Mouse (Mus musculus) midbrain, embryonic 10.5 days (tissue): ENCODE results near the gene Rcan2. TPM values are rescaled to one million over a fixed set of nuclear protein-coding genes. Genes with fewer than 3 reads are reported as not detected.

ENCODE experiments used
- DNase-seq: peaks from one replicate; pipeline ENCODE4 v3.0.0-alpha.2; 2017; ENCODE audit warnings: low spot score
- H3K27ac ChIP-seq: fragments of 300-500 bp; sonication (generic); replicated peaks from 2 replicates; pipeline ENCODE4 v1.5.1; 2016; ENCODE audit warnings: mild to moderate bottlenecking
- H3K27me3 ChIP-seq: fragments of 300-500 bp; sonication (generic); 2 replicates; pipeline ENCODE4 v1.6.1; 2016; ENCODE audit warnings: low read depth, mild to moderate bottlenecking; ENCODE audit not compliant: poor library complexity, severe bottlenecking
- H3K36me3 ChIP-seq: fragments of 300-500 bp; sonication (generic); 2 replicates; pipeline ENCODE4 v1.6.1; 2016; ENCODE audit warnings: mild to moderate bottlenecking, moderate library complexity
- H3K4me1 ChIP-seq: fragments of 300-500 bp; sonication (generic); 2 replicates; pipeline ENCODE4 v1.6.1; 2016
- H3K4me3 ChIP-seq: fragments of 300-500 bp; sonication (generic); 2 replicates; pipeline ENCODE4 v1.5.1; 2016; ENCODE audit warnings: mild to moderate bottlenecking, moderate library complexity
- H3K9me3 ChIP-seq: fragments of 300-500 bp; sonication (generic); replicated peaks from 2 replicates; pipeline ENCODE4 v1.6.1; 2016; ENCODE audit warnings: mild to moderate bottlenecking
- WGBS: fragments of 180-500 bp; shearing (Covaris S2); methylation state at CpG from one replicate; pipeline ENCODE4 v1.1.7; 2016; 5-methylcytosine and 5-hydroxymethylcytosine counted together
- polyA plus RNA-seq: library from polyadenylated mRNA; unstranded; fragments of >200 nt; fragmentation: Nextera tagmentation; extraction: Ambion mirVana; gene quantifications from 2 replicates; pipeline ENCODE4 v1.2.1, GENCODE M21; 2016

Rcan2 gene
- polyA plus RNA-seq, 1 experiment from 2014 or later, result 5.6 TPM

- no peak for DNase-seq
- no peak overlapping the region for H3K4me3 ChIP-seq
- H3K27ac ChIP-seq, result no peak overlapping the region
- H3K27me3 ChIP-seq, result no peaks in the 10 kb centered on the region
- H3K4me1 ChIP-seq, result no peaks in the 10 kb centered on the region
- H3K9me3 ChIP-seq, result no peaks in the 10 kb centered on the region
- 93% methylated on average over 2 of the region's 2 CpGs for WGBS
- no peaks in the 10 kb centered on the region for H3K36me3 ChIP-seq
These were observed 206.3 kb downstream of the Rcan2 start for GRCm38 (mm10) chr17:44007411-44007810.

- 77% methylated on average over 4 of the region's 4 CpGs for WGBS
- H3K4me1 ChIP-seq, result no peaks in the 10 kb centered on the region
These were observed 210.8 kb downstream of the Rcan2 start for GRCm38 (mm10) chr17:44011917-44012316.

GRCm38 (mm10) chr17:44013756-44014510 lies 212.8 kb downstream of the Rcan2 start:
- Histone ChIP-seq H3K4me1 (no peaks in the 10 kb centered on the region), H3K27me3 (no peaks in the 10 kb centered on the region), H3K4me3 (no peak overlapping the region), H3K36me3 (no peaks in the 10 kb centered on the region), H3K27ac (no peak overlapping the region), H3K9me3 (no peaks in the 10 kb centered on the region)
- 79% methylated on average over 4 of the region's 4 CpGs for WGBS
- no peak for DNase-seq

More at GRCm38 (mm10) chr17:44011917-44012316, 210.8 kb downstream of the Rcan2 start:
- Histone ChIP-seq H3K36me3 (no peaks in the 10 kb centered on the region), H3K27ac (no peak overlapping the region), H3K27me3 (no peaks in the 10 kb centered on the region), H3K4me3 (no peak overlapping the region), H3K9me3 (no peaks in the 10 kb centered on the region)
- DNase-seq, result no peak

GRCm38 (mm10) chr17:44016314-44016713 lies 215.2 kb downstream of the Rcan2 start:
- Histone ChIP-seq H3K4me3 (no peak overlapping the region), H3K4me1 (no peaks in the 10 kb centered on the region), H3K9me3 (no peaks in the 10 kb centered on the region), H3K27ac (no peak overlapping the region), H3K36me3 (no peaks in the 10 kb centered on the region), H3K27me3 (no peaks in the 10 kb centered on the region)
- no peak for DNase-seq
- WGBS, result 86% methylated on average over 5 of the region's 5 CpGs

- Histone ChIP-seq H3K4me1 (peaks cover 2% of the 10 kb centered on the region), H3K9me3 (no peaks in the 10 kb centered on the region), H3K27ac (no peak overlapping the region), H3K4me3 (no peak overlapping the region), H3K27me3 (no peaks in the 10 kb centered on the region), H3K36me3 (no peaks in the 10 kb centered on the region)
- 87% methylated on average over 6 of the region's 6 CpGs for WGBS
- no peak for DNase-seq
These were observed 219.6 kb downstream of the Rcan2 start for GRCm38 (mm10) chr17:44020707-44021220.

- Histone ChIP-seq H3K9me3 (no peaks in the 10 kb centered on the region), H3K4me3 (no peak overlapping the region), H3K4me1 (peaks cover 7% of the 10 kb centered on the region), H3K36me3 (no peaks in the 10 kb centered on the region), H3K27me3 (no peaks in the 10 kb centered on the region), H3K27ac (no peak overlapping the region)
- no peak for DNase-seq
- 75% methylated on average over 2 of the region's 2 CpGs for WGBS
These were observed 222.7 kb downstream of the Rcan2 start for GRCm38 (mm10) chr17:44023842-44024241.

GRCm38 (mm10) chr17:44025011-44025410 lies 223.9 kb downstream of the Rcan2 start:
- Histone ChIP-seq H3K27ac (no peak overlapping the region), H3K9me3 (no peaks in the 10 kb centered on the region), H3K4me3 (no peak overlapping the region), H3K4me1 (peaks cover 7% of the 10 kb centered on the region), H3K27me3 (no peaks in the 10 kb centered on the region), H3K36me3 (no peaks in the 10 kb centered on the region)
- 95% methylated on average over 2 of the region's 2 CpGs for WGBS
- no peak for DNase-seq

GRCm38 (mm10) chr17:44025935-44026334 lies 224.8 kb downstream of the Rcan2 start:
- Histone ChIP-seq H3K27ac (no peak overlapping the region), H3K4me1 (peaks cover 13% of the 10 kb centered on the region), H3K27me3 (no peaks in the 10 kb centered on the region), H3K4me3 (no peak overlapping the region), H3K36me3 (no peaks in the 10 kb centered on the region), H3K9me3 (no peaks in the 10 kb centered on the region)
- no peak for DNase-seq
- 64% methylated on average over 6 of the region's 6 CpGs for WGBS

GRCm38 (mm10) chr17:44026378-44026777 lies 225.2 kb downstream of the Rcan2 start:
- WGBS, result 69% methylated on average over 5 of the region's 5 CpGs
- Histone ChIP-seq H3K27me3 (no peaks in the 10 kb centered on the region), H3K4me3 (no peak overlapping the region), H3K27ac (no peak overlapping the region), H3K4me1 (peaks cover 13% of the 10 kb centered on the region), H3K9me3 (no peaks in the 10 kb centered on the region), H3K36me3 (no peaks in the 10 kb centered on the region)
- DNase-seq, result no peak

- H3K9me3 ChIP-seq, result no peaks in the 10 kb centered on the region
- no peak for DNase-seq
- no peaks in the 10 kb centered on the region for H3K36me3 ChIP-seq
- no peaks in the 10 kb centered on the region for H3K27me3 ChIP-seq
- no peak overlapping the region for H3K27ac ChIP-seq
- peaks cover 13% of the 10 kb centered on the region for H3K4me1 ChIP-seq
- H3K4me3 ChIP-seq, result no peak overlapping the region
These were observed 225.6 kb downstream of the Rcan2 start for GRCm38 (mm10) chr17:44026786-44027185.

- WGBS, result 90% methylated on average over 9 of the region's 9 CpGs
- Histone ChIP-seq H3K4me3 (no peak overlapping the region), H3K36me3 (no peaks in the 10 kb centered on the region)
These were observed 226.2 kb downstream of the Rcan2 start for GRCm38 (mm10) chr17:44027311-44027710.

GRCm38 (mm10) chr17:44029616-44030015 lies 228.5 kb downstream of the Rcan2 start:
- no peaks in the 10 kb centered on the region for H3K36me3 ChIP-seq
- H3K27ac ChIP-seq, result no peak overlapping the region
- no peaks in the 10 kb centered on the region for H3K27me3 ChIP-seq
- peaks cover 13% of the 10 kb centered on the region for H3K4me1 ChIP-seq
- no peak for DNase-seq
- no peak overlapping the region for H3K4me3 ChIP-seq
- no peaks in the 10 kb centered on the region for H3K9me3 ChIP-seq
- WGBS, result 84% methylated on average over 5 of the region's 5 CpGs

More at GRCm38 (mm10) chr17:44027311-44027710, 226.2 kb downstream of the Rcan2 start:
- DNase-seq, result no peak
- H3K27me3 ChIP-seq, result no peaks in the 10 kb centered on the region
- H3K27ac ChIP-seq, result no peak overlapping the region
- no peaks in the 10 kb centered on the region for H3K9me3 ChIP-seq
- peaks cover 13% of the 10 kb centered on the region for H3K4me1 ChIP-seq

- no peak for DNase-seq
- WGBS, result 51% methylated on average over 3 of the region's 3 CpGs
- H3K9me3 ChIP-seq, result no peaks in the 10 kb centered on the region
- H3K36me3 ChIP-seq, result no peaks in the 10 kb centered on the region
- peaks cover 9% of the 10 kb centered on the region; the same call in 1 of the 2 replicates for H3K4me1 ChIP-seq
- H3K4me3 ChIP-seq, result no peak overlapping the region
- H3K27ac ChIP-seq, result no peak overlapping the region
- no peaks in the 10 kb centered on the region for H3K27me3 ChIP-seq
These were observed 229.8 kb downstream of the Rcan2 start for GRCm38 (mm10) chr17:44030776-44031587.
